In the genomic region with DNA sequence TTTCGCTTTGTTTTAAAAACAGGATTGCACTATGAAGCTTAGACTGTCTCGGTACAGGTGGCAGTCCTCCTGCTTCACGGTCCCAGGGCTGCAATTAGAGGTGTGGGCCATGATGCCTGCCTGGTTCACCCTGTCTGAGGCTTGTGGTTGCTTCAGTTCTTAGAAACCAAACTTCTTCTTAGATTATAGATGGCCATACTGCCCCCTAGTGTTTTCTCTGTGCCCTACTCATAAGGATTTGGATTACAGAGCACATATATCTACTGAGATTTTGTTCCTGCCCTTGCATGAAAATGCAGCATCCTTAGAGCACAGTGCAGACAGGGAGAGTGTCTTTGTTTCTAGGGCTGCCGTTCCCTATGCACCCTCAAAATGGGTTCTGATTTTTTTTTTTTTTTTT, we compare ENCODE assay signal across 9 mouse cellular contexts.
A peak's percentile ranks its signal among the peaks of the same experiment; 100 is the strongest.
DNase-seq lines count a peak whose midpoint lies in the region; ATAC-seq lines count a peak whose summit lies in the region.
"Had no signal": no experiment of that assay in that cellular context is flagged by ENCODE, and none has a peak within 500 bp of the region (broad histone marks: within the 10 kb centered on the region; RNA-seq: fewer than 3 reads in every experiment).

No protein-coding gene starts in this region.

- ATAC-seq in intestine, embryonic 14.5 days (replicated peaks; ENCODE audit: low FRiP score, low TSS enrichment, low read depth), result 0 out of 2 replicates have a peak, but pooled peaks have one; percentile 16
- ATAC-seq in intestine, embryonic 16.5 days, result no peak
- ATAC-seq in hindbrain, embryonic 14.5 days (ENCODE audit: low FRiP score), result no peak; the same call in 1 of the 2 replicates
- ATAC-seq in liver, embryonic 13.5 days (ENCODE audit: low read depth), result peak; percentile 20; the same call in 1 of the 2 replicates

- no peak overlapping the region for H3K4me3 ChIP-seq in intestine, embryonic 14.5 days (ENCODE audit: low read depth, low read length)
- H3K4me3 ChIP-seq in intestine, embryonic 16.5 days (ENCODE audit: low read length), result no peak overlapping the region
- H3K4me3 ChIP-seq in hindbrain, embryonic 14.5 days (replicated peaks; ENCODE audit: low read length), result no peak overlapping the region
- no peak overlapping the region for H3K4me3 ChIP-seq in liver, embryonic 13.5 days (replicated peaks)

- no peaks in the 10 kb centered on the region for H3K36me3 ChIP-seq in intestine, embryonic 14.5 days (ENCODE audit: control insufficient read depth, insufficient read depth, low read length)
- H3K36me3 ChIP-seq in intestine, embryonic 16.5 days (ENCODE audit: control insufficient read depth, insufficient read depth, low read length), result no peaks in the 10 kb centered on the region
- no peaks in the 10 kb centered on the region for H3K36me3 ChIP-seq in hindbrain, embryonic 14.5 days (replicated peaks; ENCODE audit: control insufficient read depth, insufficient read depth)
- no peaks in the 10 kb centered on the region for H3K36me3 ChIP-seq in liver, embryonic 13.5 days

- no peaks in the 10 kb centered on the region for H3K27me3 ChIP-seq in intestine, embryonic 14.5 days (replicated peaks; ENCODE audit: control insufficient read depth, insufficient read depth, low read length)
- no peaks in the 10 kb centered on the region for H3K27me3 ChIP-seq in intestine, embryonic 16.5 days (replicated peaks; ENCODE audit: control insufficient read depth, insufficient read depth, low read length)
- H3K27me3 ChIP-seq in hindbrain, embryonic 14.5 days (ENCODE audit: control insufficient read depth, insufficient read depth, low read length), result no peaks in the 10 kb centered on the region
- H3K27me3 ChIP-seq in liver, embryonic 13.5 days, result no peaks in the 10 kb centered on the region

- H3K4me1 ChIP-seq in intestine, embryonic 14.5 days (replicated peaks; ENCODE audit: control insufficient read depth, insufficient read depth, low read length), result peaks cover 13% of the 10 kb centered on the region
- H3K4me1 ChIP-seq in intestine, embryonic 16.5 days (ENCODE audit: control insufficient read depth, insufficient read depth, low read length), result peaks cover 21% of the 10 kb centered on the region
- H3K4me1 ChIP-seq in hindbrain, embryonic 14.5 days (replicated peaks; ENCODE audit: control insufficient read depth, insufficient read depth, low read length), result peaks cover 10% of the 10 kb centered on the region
- H3K4me1 ChIP-seq in liver, embryonic 13.5 days (replicated peaks), result peaks cover 13% of the 10 kb centered on the region

- H3K4me2 ChIP-seq in intestine, embryonic 14.5 days (ENCODE audit: low read length), result no peak overlapping the region
- H3K4me2 ChIP-seq in intestine, embryonic 16.5 days (ENCODE audit: low read depth, low read length), result no peak overlapping the region
- no peak overlapping the region for H3K4me2 ChIP-seq in hindbrain, embryonic 14.5 days (replicated peaks)
- H3K4me2 ChIP-seq in liver, embryonic 13.5 days, result no peak overlapping the region

- DNase-seq in intestine, embryonic 14.5 days (ENCODE audit: low spot score), result no peak
- peak; percentile 13 for DNase-seq in MEL-GATA-1-ER (ENCODE audit: extremely low read depth, low read depth)
- DNase-seq in embryo, embryonic 11 days, result peak; percentile 85
- peak; percentile 89 for DNase-seq in hindbrain, embryonic 14.5 days (ENCODE audit: low spot score)
- no peak for DNase-seq in liver, embryonic 13.5 days
- peak; percentile 45 to 47 for DNase-seq in right cerebral cortex, adult 2 months (ENCODE audit: low spot score in 2 of 2)
- DNase-seq in yolk sac, embryonic 10.5 days (ENCODE audit: low spot score), result no peak

- 51% methylated on average over 4 of the region's 4 CpGs for WGBS in intestine, embryonic 14.5 days
- WGBS in intestine, embryonic 16.5 days, result 49% methylated on average over 4 of the region's 4 CpGs
- WGBS in hindbrain, embryonic 14.5 days, result 62% methylated on average over 4 of the region's 4 CpGs
- WGBS in liver, embryonic 13.5 days (ENCODE audit: insufficient replicate concordance), result 48% methylated on average over 4 of the region's 4 CpGs

- H3K9me3 ChIP-seq in intestine, embryonic 14.5 days (ENCODE audit: control insufficient read depth, low read length), result no peaks in the 10 kb centered on the region
- H3K9me3 ChIP-seq in intestine, embryonic 16.5 days (ENCODE audit: control insufficient read depth, low read length), result no peaks in the 10 kb centered on the region
- H3K9me3 ChIP-seq in hindbrain, embryonic 14.5 days (ENCODE audit: control insufficient read depth, low read length), result no peaks in the 10 kb centered on the region
- no peaks in the 10 kb centered on the region for H3K9me3 ChIP-seq in liver, embryonic 13.5 days (replicated peaks)

- no peak overlapping the region for H3K27ac ChIP-seq in intestine, embryonic 14.5 days (ENCODE audit: low read depth)
- no peak overlapping the region for H3K27ac ChIP-seq in intestine, embryonic 16.5 days (ENCODE audit: low read length)
- no peak overlapping the region for H3K27ac ChIP-seq in hindbrain, embryonic 14.5 days
- no peak overlapping the region for H3K27ac ChIP-seq in liver, embryonic 13.5 days
- H3K27ac ChIP-seq: macrophage had no signal

- no peak overlapping the region for H3K9ac ChIP-seq in intestine, embryonic 14.5 days (ENCODE audit: low read length)
- H3K9ac ChIP-seq in intestine, embryonic 16.5 days (ENCODE audit: low read depth, low read length), result no peak overlapping the region
- H3K9ac ChIP-seq in hindbrain, embryonic 14.5 days, result no peak overlapping the region
- H3K9ac ChIP-seq in liver, embryonic 13.5 days, result no peak overlapping the region

Comparison
In these comparisons a context has a peak if more than half of its experiments do, and no peak if none do; other contexts are left out.
1. ATAC-seq: peak in intestine, embryonic 14.5 days (single experiment) and liver, embryonic 13.5 days (single experiment); none in intestine, embryonic 16.5 days (single experiment) and hindbrain, embryonic 14.5 days (single experiment).
2. DNase-seq: peak in MEL-GATA-1-ER (single experiment), embryo, embryonic 11 days (single experiment), hindbrain, embryonic 14.5 days (single experiment) and right cerebral cortex, adult 2 months (2 of 2); none in intestine, embryonic 14.5 days (single experiment), liver, embryonic 13.5 days (single experiment) and yolk sac, embryonic 10.5 days (single experiment).